Mouse (Mus musculus): ENCODE results near the gene Sdhb. TPM values are rescaled to one million over a fixed set of nuclear protein-coding genes. Genes with fewer than 3 reads are reported as not detected.

The Sdhb gene
- polyA plus RNA-seq, 1 experiment from 2014 or later = 430 TPM

DNA sequence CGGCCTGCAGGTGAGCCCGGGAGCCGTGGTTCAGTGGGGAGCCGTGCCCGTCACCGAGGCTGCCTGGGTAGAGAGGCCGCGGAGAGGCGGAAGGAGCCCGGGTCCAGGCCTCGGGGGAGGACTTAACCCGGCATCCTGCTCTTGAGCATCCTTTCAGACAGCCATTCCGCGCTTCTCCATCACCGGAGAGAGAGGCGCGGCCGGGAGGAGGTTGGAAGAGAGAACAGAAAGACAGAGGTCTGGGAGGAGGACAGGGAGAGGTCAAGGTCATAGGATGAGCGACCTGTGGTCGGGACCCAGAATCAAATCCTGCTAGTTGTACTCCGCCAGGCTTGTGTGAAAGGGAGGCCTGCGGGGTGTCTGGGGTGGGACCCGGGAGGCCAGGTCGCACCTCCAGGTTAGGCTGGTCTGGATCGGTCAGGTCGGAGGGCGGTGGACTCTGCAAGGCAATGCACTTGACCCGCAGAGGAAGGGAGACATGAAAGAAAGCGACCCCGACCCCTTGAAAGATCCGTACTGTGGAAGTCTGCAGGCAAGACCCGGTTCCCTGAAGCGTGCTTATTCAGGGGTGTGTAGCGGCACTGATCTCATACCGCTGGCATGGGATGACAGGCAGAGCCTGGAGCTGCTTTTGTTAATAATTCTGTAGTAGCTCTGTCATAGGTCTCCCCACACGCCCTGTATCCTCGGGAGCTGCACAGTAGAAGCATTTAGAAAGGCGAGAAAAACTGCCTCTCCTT, 634 bp downstream of the Sdhb start:
- no peak; the same call in 1 of the 2 replicates for ATAC-seq (replicated peaks; ENCODE audit: insufficient number of reproducible peaks, low FRiP score, low TSS enrichment, low read depth)
- H3K4me3 ChIP-seq (ENCODE audit: low read depth, low read length) = peak overlapping the region; percentile 62
- no peaks in the 10 kb centered on the region for H3K27me3 ChIP-seq (ENCODE audit: control insufficient read depth, insufficient read depth, low read length)
- peak; percentile 9 for DNase-seq (ENCODE audit: low spot score)
- peak overlapping the region; percentile 72 for H3K4me2 ChIP-seq (ENCODE audit: low read depth, low read length)
- peak overlapping the region; percentile 84 for H3K9ac ChIP-seq (replicated peaks; ENCODE audit: low read length)
- no peaks in the 10 kb centered on the region for H3K36me3 ChIP-seq (replicated peaks; ENCODE audit: control insufficient read depth, insufficient read depth, low read depth, low read length)
- 1% methylated on average over 38 of the region's 38 CpGs for WGBS
- no peaks in the 10 kb centered on the region; the same call in 1 of the 2 replicates for H3K4me1 ChIP-seq (ENCODE audit: control insufficient read depth, insufficient read depth, low read length)
- H3K9me3 ChIP-seq (replicated peaks; ENCODE audit: control insufficient read depth, low read length) = no peaks in the 10 kb centered on the region
- no peak overlapping the region for H3K27ac ChIP-seq (replicated peaks; ENCODE audit: low read depth, low read length)

DNA sequence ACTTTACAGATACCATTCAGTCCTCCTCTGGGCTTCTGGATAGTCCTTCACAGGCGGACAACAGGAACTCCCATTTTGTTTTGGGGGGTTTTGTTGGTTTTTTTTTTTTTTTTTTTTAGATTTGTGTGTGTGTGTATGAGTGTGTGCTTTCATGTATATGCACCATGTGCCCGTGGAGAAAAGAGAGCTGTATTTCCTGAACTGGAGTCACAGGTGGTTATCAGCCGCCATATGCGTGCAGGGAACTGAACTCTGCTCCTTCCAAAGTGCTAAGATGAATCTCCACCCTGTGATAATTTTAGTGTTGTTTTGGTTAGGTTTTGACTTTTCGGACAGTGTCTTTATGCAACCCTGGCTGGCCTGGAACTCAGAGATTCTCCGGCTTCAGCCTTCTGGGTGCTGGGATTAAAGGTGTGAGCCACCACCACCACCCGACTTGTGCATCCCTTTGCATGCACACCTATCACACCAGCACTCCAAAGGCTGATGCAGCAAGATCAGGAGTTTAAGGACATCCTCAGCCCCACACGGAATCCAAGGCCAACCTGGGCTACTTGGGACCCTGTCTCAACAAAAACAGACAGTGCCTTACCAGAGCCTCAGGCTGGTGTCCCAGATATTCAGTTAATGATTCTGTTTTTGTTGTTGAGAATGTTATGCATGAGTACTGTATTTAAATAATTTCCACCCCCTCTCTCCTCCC, 1.4 kb downstream of the Sdhb start:
- no peaks in the 10 kb centered on the region for H3K27me3 ChIP-seq (ENCODE audit: control insufficient read depth, insufficient read depth, low read length)
- ATAC-seq (replicated peaks; ENCODE audit: insufficient number of reproducible peaks, low FRiP score, low TSS enrichment, low read depth) = no peak
- no peak overlapping the region for H3K27ac ChIP-seq (replicated peaks; ENCODE audit: low read depth, low read length)
- H3K4me3 ChIP-seq (ENCODE audit: low read depth, low read length) = peak overlapping the region; percentile 62
- H3K9ac ChIP-seq (replicated peaks; ENCODE audit: low read length) = peak overlapping the region; percentile 84
- no peaks in the 10 kb centered on the region for H3K9me3 ChIP-seq (replicated peaks; ENCODE audit: control insufficient read depth, low read length)
- no peak for DNase-seq (ENCODE audit: low spot score)
- peak overlapping the region; percentile 72 for H3K4me2 ChIP-seq (ENCODE audit: low read depth, low read length)
- WGBS = 71% methylated on average over 8 of the region's 8 CpGs
- H3K36me3 ChIP-seq (replicated peaks; ENCODE audit: control insufficient read depth, insufficient read depth, low read depth, low read length) = no peaks in the 10 kb centered on the region
- H3K4me1 ChIP-seq (ENCODE audit: control insufficient read depth, insufficient read depth, low read length) = no peaks in the 10 kb centered on the region; the same call in 1 of the 2 replicates

DNA sequence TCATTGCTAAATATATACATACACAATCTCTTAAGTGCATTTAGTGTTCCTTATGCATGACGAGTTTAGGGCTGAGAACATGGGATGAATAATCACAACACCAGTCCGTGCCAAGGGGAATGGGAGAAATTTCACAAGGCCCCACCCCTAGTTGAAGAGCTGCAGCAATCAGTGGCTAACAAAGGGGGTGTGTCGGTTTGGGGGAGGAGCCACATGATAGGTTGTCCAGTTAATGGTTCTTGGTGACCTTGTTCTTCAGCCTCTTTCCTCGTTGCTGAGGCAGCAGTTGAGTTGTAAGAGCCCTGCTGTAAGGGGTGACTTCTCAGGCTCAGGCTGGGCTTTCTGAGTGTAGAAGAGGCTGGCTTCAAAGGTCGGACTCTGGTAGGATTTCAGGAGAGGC, 1.9 kb downstream of the Sdhb start:
- H3K27ac ChIP-seq (replicated peaks; ENCODE audit: low read depth, low read length) = no peak overlapping the region
- H3K4me2 ChIP-seq (ENCODE audit: low read depth, low read length) = no peak overlapping the region
- H3K27me3 ChIP-seq (ENCODE audit: control insufficient read depth, insufficient read depth, low read length) = no peaks in the 10 kb centered on the region
- no peaks in the 10 kb centered on the region for H3K36me3 ChIP-seq (replicated peaks; ENCODE audit: control insufficient read depth, insufficient read depth, low read depth, low read length)
- DNase-seq (ENCODE audit: low spot score) (no peak), ATAC-seq (replicated peaks; ENCODE audit: insufficient number of reproducible peaks, low FRiP score, low TSS enrichment, low read depth) (no peak)
- no peak overlapping the region for H3K4me3 ChIP-seq (ENCODE audit: low read depth, low read length)
- WGBS = 39% methylated on average over 5 of the region's 5 CpGs
- H3K9ac ChIP-seq (replicated peaks; ENCODE audit: low read length) = no peak overlapping the region
- H3K4me1 ChIP-seq (ENCODE audit: control insufficient read depth, insufficient read depth, low read length) = no peaks in the 10 kb centered on the region; the same call in 1 of the 2 replicates
- H3K9me3 ChIP-seq (replicated peaks; ENCODE audit: control insufficient read depth, low read length) = no peaks in the 10 kb centered on the region

DNA sequence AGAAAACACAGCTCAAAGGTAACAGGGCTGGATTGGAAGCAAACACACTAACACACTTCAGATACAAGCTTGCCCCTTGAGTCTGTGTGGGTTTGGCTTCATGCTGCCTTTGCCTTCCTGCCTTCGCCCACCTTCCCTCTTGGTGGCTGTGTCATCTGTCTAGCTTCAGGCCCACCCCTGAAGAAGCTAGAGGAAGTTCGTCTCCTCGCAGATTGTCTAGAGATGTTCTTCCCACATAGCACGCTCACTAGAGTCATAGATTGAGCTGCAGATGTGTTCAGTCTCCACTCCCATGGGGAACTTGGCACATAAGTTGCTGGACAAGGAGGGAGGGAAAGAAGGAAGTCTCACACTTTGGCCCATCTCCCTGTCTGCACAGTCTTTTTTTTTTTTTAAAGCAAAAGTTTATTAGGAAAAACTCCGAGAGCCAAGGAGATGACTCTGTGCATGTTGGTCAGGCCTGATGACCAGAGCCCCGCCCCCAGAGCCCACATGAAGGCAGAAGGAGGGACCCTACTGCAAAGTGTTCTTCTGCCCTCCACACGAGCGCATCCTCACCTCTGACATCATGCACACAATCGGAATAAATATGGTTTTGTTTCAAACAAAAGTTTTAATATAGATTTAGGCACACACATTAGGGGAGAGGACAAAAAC, 3.1 kb downstream of the Sdhb start:
- DNase-seq (ENCODE audit: low spot score) (no peak), ATAC-seq (replicated peaks; ENCODE audit: insufficient number of reproducible peaks, low FRiP score, low TSS enrichment, low read depth) (no peak)
- Histone ChIP-seq H3K4me1 (ENCODE audit: control insufficient read depth, insufficient read depth, low read length) (no peaks in the 10 kb centered on the region; the same call in 1 of the 2 replicates), H3K9me3 (replicated peaks; ENCODE audit: control insufficient read depth, low read length) (no peaks in the 10 kb centered on the region), H3K27ac (replicated peaks; ENCODE audit: low read depth, low read length) (no peak overlapping the region), H3K4me2 (ENCODE audit: low read depth, low read length) (no peak overlapping the region), H3K4me3 (ENCODE audit: low read depth, low read length) (no peak overlapping the region), H3K9ac (replicated peaks; ENCODE audit: low read length) (no peak overlapping the region), H3K36me3 (replicated peaks; ENCODE audit: control insufficient read depth, insufficient read depth, low read depth, low read length) (no peaks in the 10 kb centered on the region), H3K27me3 (ENCODE audit: control insufficient read depth, insufficient read depth, low read length) (no peaks in the 10 kb centered on the region)
- 84% methylated on average over 9 of the region's 9 CpGs for WGBS

DNA sequence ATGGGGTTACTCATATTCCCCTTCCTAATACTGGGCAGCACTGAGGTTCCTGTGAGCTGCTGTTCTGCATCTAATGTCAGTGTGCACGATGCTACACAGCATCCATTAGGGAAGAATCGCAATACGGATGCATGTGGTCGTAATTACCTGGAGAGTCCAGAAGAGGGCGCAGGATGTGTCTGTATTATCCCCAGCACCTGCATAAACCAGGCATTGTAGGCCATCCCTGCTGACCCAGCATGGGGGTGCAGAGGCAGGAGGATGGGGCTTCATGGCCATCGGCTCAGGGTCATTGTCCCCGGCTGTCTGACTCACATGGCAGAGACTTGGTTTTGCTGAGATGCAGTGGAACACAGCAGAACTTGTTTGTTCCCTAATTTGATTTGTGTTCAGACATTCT, 3.6 kb downstream of the Sdhb start:
- Histone ChIP-seq H3K27ac (replicated peaks; ENCODE audit: low read depth, low read length) (no peak overlapping the region), H3K9me3 (replicated peaks; ENCODE audit: control insufficient read depth, low read length) (no peaks in the 10 kb centered on the region)
- no peak; the same call in 1 of the 2 replicates for ATAC-seq (replicated peaks; ENCODE audit: insufficient number of reproducible peaks, low FRiP score, low TSS enrichment, low read depth)

DNA sequence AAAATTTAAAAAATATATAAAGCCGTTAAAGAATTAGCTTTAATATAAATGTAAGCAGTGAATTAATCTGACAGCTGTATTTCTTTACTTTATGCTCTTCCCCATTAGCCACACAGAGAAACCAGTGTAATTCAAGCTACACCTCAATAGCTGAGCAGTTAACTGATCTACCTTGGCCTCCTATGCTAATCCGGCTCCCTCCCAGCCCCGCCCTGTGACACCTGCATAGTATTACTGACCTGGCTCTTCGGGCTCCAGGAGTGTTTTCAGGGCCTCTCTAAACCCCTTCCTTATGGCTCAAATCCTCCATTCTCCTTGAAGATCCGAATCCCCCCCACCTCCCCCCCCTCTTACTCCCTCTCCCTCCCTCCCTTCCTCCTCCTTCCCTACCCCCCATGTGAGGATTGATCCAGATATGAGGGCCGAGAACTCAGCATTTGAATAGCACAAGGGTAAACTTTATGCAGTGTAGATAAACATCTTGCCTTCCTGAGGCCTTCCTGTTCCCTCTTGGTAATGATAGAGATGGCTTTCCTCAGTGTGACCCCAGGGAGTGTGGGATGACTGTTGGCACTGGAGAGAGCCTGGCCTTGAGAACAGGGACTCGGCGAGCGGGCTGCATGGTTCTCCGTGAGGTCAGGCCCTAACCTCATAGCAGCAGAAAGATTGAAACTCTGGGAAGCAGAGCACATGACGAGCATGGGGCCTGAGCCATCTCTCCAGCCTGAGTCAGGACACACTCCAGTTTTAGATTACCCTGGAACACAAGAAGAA, 6.6 kb downstream of the Sdhb start:
- H3K27me3 ChIP-seq (ENCODE audit: control insufficient read depth, insufficient read depth, low read length) = no peaks in the 10 kb centered on the region
- WGBS = 88% methylated on average over 11 of the region's 11 CpGs
- H3K9me3 ChIP-seq (replicated peaks; ENCODE audit: control insufficient read depth, low read length) = no peaks in the 10 kb centered on the region
- peaks cover 2% of the 10 kb centered on the region; the same call in 1 of the 2 replicates for H3K36me3 ChIP-seq (replicated peaks; ENCODE audit: control insufficient read depth, insufficient read depth, low read depth, low read length)
- H3K9ac ChIP-seq (replicated peaks; ENCODE audit: low read length) = no peak overlapping the region
- H3K27ac ChIP-seq (replicated peaks; ENCODE audit: low read depth, low read length) = no peak overlapping the region
- no peak overlapping the region for H3K4me2 ChIP-seq (ENCODE audit: low read depth, low read length)
- H3K4me3 ChIP-seq (ENCODE audit: low read depth, low read length) = no peak overlapping the region
- DNase-seq (ENCODE audit: low spot score) (no peak), ATAC-seq (replicated peaks; ENCODE audit: insufficient number of reproducible peaks, low FRiP score, low TSS enrichment, low read depth) (no peak)
- H3K4me1 ChIP-seq (ENCODE audit: control insufficient read depth, insufficient read depth, low read length) = no peaks in the 10 kb centered on the region

More for the DNA sequence above, 3.6 kb downstream of the Sdhb start:
- Histone ChIP-seq H3K36me3 (replicated peaks; ENCODE audit: control insufficient read depth, insufficient read depth, low read depth, low read length) (no peaks in the 10 kb centered on the region), H3K9ac (replicated peaks; ENCODE audit: low read length) (no peak overlapping the region), H3K4me1 (ENCODE audit: control insufficient read depth, insufficient read depth, low read length) (no peaks in the 10 kb centered on the region; the same call in 1 of the 2 replicates), H3K4me3 (ENCODE audit: low read depth, low read length) (no peak overlapping the region), H3K4me2 (ENCODE audit: low read depth, low read length) (no peak overlapping the region), H3K27me3 (ENCODE audit: control insufficient read depth, insufficient read depth, low read length) (no peaks in the 10 kb centered on the region)
- WGBS = 21% methylated on average over 7 of the region's 7 CpGs
- DNase-seq (ENCODE audit: low spot score) = peak; percentile 83

DNA sequence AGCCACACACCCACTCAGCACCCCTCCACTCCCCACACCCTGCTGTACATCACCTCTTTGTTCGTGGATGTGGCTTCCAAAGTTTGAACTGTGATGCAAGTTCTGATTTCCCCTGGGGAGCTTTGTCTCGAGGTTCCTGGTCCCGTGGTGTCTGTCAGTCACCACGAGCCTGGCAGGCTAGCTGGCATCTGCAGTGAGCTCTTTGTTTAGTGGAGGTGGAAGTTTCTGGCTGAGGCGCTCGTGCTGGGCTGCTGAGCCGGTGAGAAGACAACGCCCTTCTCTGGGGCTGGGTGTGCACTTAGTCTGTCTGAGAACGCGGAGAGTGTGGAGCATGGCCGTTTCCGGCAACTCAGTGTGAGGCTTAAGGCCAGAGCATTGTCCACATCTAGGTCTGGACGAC, 10.7 kb downstream of the Sdhb start:
- Histone ChIP-seq H3K4me3 (ENCODE audit: low read depth, low read length) (no peak overlapping the region), H3K27ac (replicated peaks; ENCODE audit: low read depth, low read length) (no peak overlapping the region), H3K36me3 (replicated peaks; ENCODE audit: control insufficient read depth, insufficient read depth, low read depth, low read length) (peaks cover 18% of the 10 kb centered on the region), H3K4me1 (ENCODE audit: control insufficient read depth, insufficient read depth, low read length) (no peaks in the 10 kb centered on the region), H3K9ac (replicated peaks; ENCODE audit: low read length) (no peak overlapping the region), H3K27me3 (ENCODE audit: control insufficient read depth, insufficient read depth, low read length) (no peaks in the 10 kb centered on the region), H3K9me3 (replicated peaks; ENCODE audit: control insufficient read depth, low read length) (no peaks in the 10 kb centered on the region), H3K4me2 (ENCODE audit: low read depth, low read length) (no peak overlapping the region)
- 90% methylated on average over 13 of the region's 13 CpGs for WGBS
- DNase-seq (ENCODE audit: low spot score) (no peak), ATAC-seq (replicated peaks; ENCODE audit: insufficient number of reproducible peaks, low FRiP score, low TSS enrichment, low read depth) (no peak)

Data from embryonic facial prominence, embryonic 11.5 days (tissue).